Mouse (Mus musculus): ENCODE measurements around the gene Pip4k2c. TPM values are rescaled to one million over a fixed set of nuclear protein-coding genes. Genes with fewer than 3 reads are reported as not detected.
A peak's percentile ranks its signal among the peaks of the same experiment; 100 is the strongest.

Gene Pip4k2c
- polyA plus RNA-seq, 1 experiment from 2014 or later, result 22.9 TPM

DNA sequence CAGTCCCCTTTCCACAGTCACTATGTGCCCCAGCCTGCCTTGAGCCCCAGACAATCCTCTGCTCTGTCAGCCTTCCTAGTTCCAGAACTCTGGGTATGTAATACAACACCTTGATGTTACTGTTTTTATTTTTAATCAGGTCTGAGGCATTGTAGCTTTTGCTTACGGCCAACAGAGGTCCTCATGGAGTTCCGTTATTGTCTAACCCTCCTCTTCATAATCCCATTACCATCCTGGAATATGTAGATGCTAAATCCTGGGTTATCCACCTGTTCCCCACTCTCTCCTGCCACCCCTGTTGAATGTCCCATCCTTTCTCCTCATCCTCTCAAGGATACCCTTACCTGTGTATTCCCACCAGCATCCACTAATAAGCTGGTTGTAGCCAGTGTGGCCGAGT, 35.2 kb downstream of the Pip4k2c start:
- Histone ChIP-seq H3K36me3 (ENCODE audit: control insufficient read depth, insufficient read depth, low read length) (no peaks in the 10 kb centered on the region), H3K4me1 (ENCODE audit: control insufficient read depth, insufficient read depth, low read length) (peaks cover 19% of the 10 kb centered on the region; the same call in 1 of the 2 replicates), H3K27ac (ENCODE audit: low read length) (no peak overlapping the region), H3K4me2 (replicated peaks; ENCODE audit: low read depth, low read length) (no peak overlapping the region), H3K9me3 (ENCODE audit: control insufficient read depth, low read depth, low read length) (no peaks in the 10 kb centered on the region), H3K9ac (replicated peaks; ENCODE audit: low read depth, low read length) (no peak overlapping the region), H3K4me3 (ENCODE audit: low read depth, low read length) (no peak overlapping the region), H3K27me3 (ENCODE audit: control insufficient read depth, insufficient read depth, low read length) (peaks cover 22% of the 10 kb centered on the region)
- no peak for ATAC-seq (ENCODE audit: insufficient number of reproducible peaks, insufficient read depth, low FRiP score, low read depth)
- WGBS, result 39% methylated on average over 3 of the region's 3 CpGs

DNA sequence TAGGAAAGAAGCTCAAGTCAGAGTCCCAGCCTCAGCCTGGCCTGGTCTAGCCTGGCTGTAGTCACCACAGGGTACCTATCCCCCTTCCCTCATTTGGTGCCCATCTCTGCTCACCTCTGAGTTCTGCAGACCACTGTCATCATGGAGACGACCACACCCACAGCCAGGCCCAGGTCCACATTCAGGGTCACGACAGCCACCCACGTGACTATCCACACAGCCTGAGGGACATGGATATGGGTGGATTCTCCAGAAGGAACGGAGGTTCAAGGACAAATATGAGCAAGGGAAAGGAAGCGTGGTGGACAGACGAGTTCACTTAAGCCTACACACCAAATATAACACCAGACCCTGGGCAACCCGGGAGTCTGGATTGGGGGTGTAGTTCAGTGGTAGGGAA, 37.2 kb downstream of the Pip4k2c start:
- Histone ChIP-seq H3K27me3 (ENCODE audit: control insufficient read depth, insufficient read depth, low read length) (peaks cover 26% of the 10 kb centered on the region), H3K9me3 (ENCODE audit: control insufficient read depth, low read depth, low read length) (no peaks in the 10 kb centered on the region), H3K36me3 (ENCODE audit: control insufficient read depth, insufficient read depth, low read length) (no peaks in the 10 kb centered on the region), H3K4me3 (ENCODE audit: low read depth, low read length) (no peak overlapping the region), H3K4me1 (ENCODE audit: control insufficient read depth, insufficient read depth, low read length) (peaks cover 21% of the 10 kb centered on the region), H3K9ac (replicated peaks; ENCODE audit: low read depth, low read length) (no peak overlapping the region), H3K27ac (ENCODE audit: low read length) (no peak overlapping the region), H3K4me2 (replicated peaks; ENCODE audit: low read depth, low read length) (no peak overlapping the region)
- ATAC-seq (ENCODE audit: insufficient number of reproducible peaks, insufficient read depth, low FRiP score, low read depth), result no peak
- 84% methylated on average over 7 of the region's 7 CpGs for WGBS

DNA sequence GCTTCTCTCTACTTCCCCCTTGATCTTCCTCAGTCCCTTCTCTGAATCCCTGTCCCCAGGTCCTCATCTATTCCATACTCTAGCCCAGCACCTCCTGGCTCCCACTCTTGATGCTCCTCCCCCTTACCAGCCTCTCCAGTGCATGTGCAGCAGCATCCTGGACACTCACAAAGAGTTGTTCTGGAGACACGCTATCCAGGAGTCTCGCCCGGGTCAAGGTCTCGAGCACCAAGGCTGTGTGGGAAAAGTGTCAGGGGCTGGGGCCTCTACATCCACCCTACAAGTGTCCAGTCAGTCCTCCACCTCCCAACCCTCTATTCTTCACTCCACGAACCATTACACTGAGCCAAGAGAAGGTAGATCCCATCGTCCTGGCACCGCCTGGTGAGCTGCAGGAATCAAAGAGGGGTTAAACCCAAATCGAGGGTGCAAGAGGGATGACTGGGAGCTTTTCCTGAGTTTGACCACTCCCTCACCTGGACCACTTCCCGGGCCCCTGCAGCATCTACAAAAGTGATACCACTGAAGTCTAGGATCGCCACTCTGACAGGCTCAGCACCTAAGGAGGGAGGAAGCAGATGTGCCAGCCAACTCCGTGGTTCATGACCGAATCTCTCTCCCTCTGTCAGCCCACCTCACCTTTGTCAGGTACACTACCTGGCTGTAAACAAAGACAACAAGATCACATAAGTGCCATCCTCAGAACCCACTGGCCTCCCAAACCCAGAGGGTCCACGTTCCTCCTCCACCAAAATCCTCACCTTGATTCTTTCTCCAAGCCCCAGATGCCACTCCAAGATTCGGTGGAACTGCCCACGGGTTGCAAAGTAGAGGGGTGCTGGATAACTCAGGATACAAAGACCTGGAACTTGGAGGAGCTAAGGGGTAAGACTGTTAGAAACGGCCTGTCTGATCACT, 38.0 kb downstream of the Pip4k2c start:
- Histone ChIP-seq H3K9ac (replicated peaks; ENCODE audit: low read depth, low read length) (no peak overlapping the region), H3K4me3 (ENCODE audit: low read depth, low read length) (no peak overlapping the region), H3K27me3 (ENCODE audit: control insufficient read depth, insufficient read depth, low read length) (peaks cover 23% of the 10 kb centered on the region), H3K9me3 (ENCODE audit: control insufficient read depth, low read depth, low read length) (no peaks in the 10 kb centered on the region), H3K4me2 (replicated peaks; ENCODE audit: low read depth, low read length) (no peak overlapping the region), H3K27ac (ENCODE audit: low read length) (no peak overlapping the region), H3K36me3 (ENCODE audit: control insufficient read depth, insufficient read depth, low read length) (no peaks in the 10 kb centered on the region), H3K4me1 (ENCODE audit: control insufficient read depth, insufficient read depth, low read length) (peaks cover 17% of the 10 kb centered on the region)
- ATAC-seq (ENCODE audit: insufficient number of reproducible peaks, insufficient read depth, low FRiP score, low read depth), result no peak
- WGBS, result 86% methylated on average over 16 of the region's 16 CpGs

DNA sequence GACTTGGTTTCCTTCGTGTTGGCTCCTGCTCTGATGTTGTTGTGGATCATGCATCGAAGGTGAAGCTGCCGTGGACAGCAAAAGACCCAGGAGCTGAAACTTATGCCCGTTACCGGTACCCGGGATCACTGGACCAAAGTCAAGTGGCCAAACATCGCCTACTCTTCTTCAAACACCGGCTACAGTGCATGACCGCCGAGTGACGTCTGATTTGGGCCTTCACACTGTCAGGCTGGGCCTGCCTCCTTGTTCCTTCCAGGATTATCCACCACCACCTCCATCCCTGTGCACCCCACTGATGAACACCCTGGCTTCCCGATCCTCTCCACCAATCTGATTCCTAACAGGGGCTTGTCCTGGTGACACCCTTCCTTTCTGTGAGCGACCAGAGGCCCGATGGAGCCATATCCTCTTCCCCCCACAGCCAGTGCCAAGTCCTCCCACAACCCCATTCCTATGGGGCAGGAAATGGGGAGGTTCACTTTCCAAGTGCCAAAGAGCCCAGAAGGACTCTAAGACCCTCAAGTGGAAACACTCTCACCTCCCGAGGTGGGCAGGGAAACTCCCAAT, 39.7 kb downstream of the Pip4k2c start:
- Histone ChIP-seq H3K36me3 (ENCODE audit: control insufficient read depth, insufficient read depth, low read length) (no peaks in the 10 kb centered on the region), H3K9me3 (ENCODE audit: control insufficient read depth, low read depth, low read length) (no peaks in the 10 kb centered on the region), H3K4me1 (ENCODE audit: control insufficient read depth, insufficient read depth, low read length) (peaks cover 9% of the 10 kb centered on the region), H3K27ac (ENCODE audit: low read length) (no peak overlapping the region), H3K27me3 (ENCODE audit: control insufficient read depth, insufficient read depth, low read length) (peaks cover 32% of the 10 kb centered on the region), H3K4me2 (replicated peaks; ENCODE audit: low read depth, low read length) (no peak overlapping the region), H3K4me3 (ENCODE audit: low read depth, low read length) (no peak overlapping the region), H3K9ac (replicated peaks; ENCODE audit: low read depth, low read length) (no peak overlapping the region)
- WGBS, result 84% methylated on average over 15 of the region's 15 CpGs
- ATAC-seq (ENCODE audit: insufficient number of reproducible peaks, insufficient read depth, low FRiP score, low read depth), result no peak

DNA sequence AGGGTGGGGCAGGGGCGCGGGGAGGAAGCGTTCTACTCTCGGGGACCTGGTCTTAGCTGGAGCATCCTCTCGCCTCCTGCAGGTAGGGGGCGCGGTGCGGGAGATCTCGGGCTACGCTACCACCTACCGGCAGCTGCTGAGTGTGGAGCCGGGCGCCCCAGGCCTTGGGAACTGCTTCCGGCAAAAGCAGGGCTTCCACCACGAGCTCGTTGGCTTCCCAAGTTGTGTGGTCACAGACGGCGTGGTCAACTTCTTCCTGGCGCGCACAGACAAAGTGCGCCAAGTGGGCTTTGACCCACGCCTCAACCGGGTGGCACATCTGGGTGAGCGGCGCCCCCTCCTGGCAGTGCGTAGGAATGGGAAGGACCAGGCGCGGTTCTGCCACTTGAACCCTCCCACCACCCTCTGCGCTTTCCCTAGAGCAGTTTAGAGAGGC, 40.5 kb downstream of the Pip4k2c start:
- Histone ChIP-seq H3K9ac (replicated peaks; ENCODE audit: low read depth, low read length) (no peak overlapping the region), H3K4me2 (replicated peaks; ENCODE audit: low read depth, low read length) (peak overlapping the region; percentile 67), H3K27ac (ENCODE audit: low read length) (no peak overlapping the region), H3K27me3 (ENCODE audit: control insufficient read depth, insufficient read depth, low read length) (peaks cover 38% of the 10 kb centered on the region), H3K9me3 (ENCODE audit: control insufficient read depth, low read depth, low read length) (no peaks in the 10 kb centered on the region), H3K4me1 (ENCODE audit: control insufficient read depth, insufficient read depth, low read length) (peaks cover 9% of the 10 kb centered on the region), H3K36me3 (ENCODE audit: control insufficient read depth, insufficient read depth, low read length) (no peaks in the 10 kb centered on the region), H3K4me3 (ENCODE audit: low read depth, low read length) (peak overlapping the region; percentile 27)
- WGBS, result under 1% methylated on average over 29 of the region's 29 CpGs
- peak; percentile 70 for ATAC-seq (ENCODE audit: insufficient number of reproducible peaks, insufficient read depth, low FRiP score, low read depth)

DNA sequence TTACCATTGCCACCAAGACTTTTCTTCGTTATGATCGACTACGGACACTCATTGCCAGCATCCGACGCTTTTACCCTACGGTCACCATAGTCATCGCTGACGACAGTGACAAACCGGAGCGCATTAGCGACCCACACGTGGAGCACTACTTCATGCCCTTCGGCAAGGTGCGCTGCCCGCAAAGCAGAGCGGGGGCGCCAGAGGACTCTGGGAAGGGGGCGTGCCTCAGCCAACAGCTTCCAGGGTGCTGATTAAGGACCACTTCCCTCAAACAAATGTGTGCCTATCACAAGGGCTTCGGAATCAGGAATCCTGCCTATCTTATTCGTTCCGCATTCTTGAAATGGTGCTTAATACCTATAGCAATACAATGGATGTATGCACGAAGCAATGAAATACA, 41.4 kb downstream of the Pip4k2c start:
- 3% methylated on average over 22 of the region's 22 CpGs for WGBS
- Histone ChIP-seq H3K27me3 (ENCODE audit: control insufficient read depth, insufficient read depth, low read length) (peaks cover 38% of the 10 kb centered on the region), H3K4me1 (ENCODE audit: control insufficient read depth, insufficient read depth, low read length) (peaks cover 9% of the 10 kb centered on the region), H3K9ac (replicated peaks; ENCODE audit: low read depth, low read length) (no peak overlapping the region), H3K36me3 (ENCODE audit: control insufficient read depth, insufficient read depth, low read length) (no peaks in the 10 kb centered on the region), H3K27ac (ENCODE audit: low read length) (no peak overlapping the region), H3K4me2 (replicated peaks; ENCODE audit: low read depth, low read length) (peak overlapping the region; percentile 67), H3K9me3 (ENCODE audit: control insufficient read depth, low read depth, low read length) (no peaks in the 10 kb centered on the region), H3K4me3 (ENCODE audit: low read depth, low read length) (peak overlapping the region; percentile 27; the same call in 1 of the 2 replicates)
- ATAC-seq (ENCODE audit: insufficient number of reproducible peaks, insufficient read depth, low FRiP score, low read depth), result no peak

DNA sequence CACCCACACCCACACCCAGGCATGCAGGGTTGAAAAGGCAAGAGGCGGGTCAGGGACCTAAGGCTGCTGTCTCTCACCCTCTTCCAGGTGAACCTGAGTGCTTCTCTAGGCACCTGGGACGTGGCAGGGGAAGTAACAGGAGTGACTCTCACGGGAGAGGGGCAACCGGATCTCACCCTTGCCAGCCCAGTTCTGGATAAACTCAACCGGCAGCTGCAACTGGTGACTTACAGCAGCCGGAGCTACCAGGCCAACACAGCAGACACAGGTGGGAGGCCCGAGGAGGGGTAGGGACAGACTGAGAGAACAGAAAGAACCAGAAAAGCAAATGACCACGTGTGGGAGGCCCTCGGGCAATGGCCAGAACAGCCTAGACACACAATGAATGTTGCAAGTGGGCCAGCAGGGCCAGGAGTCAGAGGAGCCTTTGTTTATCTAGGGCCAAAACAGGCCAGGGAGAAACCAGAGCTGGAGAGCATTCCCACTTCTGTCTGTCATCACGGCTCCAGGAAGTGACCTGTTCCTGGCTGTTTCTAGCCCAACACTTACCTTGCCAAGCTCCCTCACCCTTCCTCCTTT, 43.7 kb downstream of the Pip4k2c start:
- Histone ChIP-seq H3K9ac (replicated peaks; ENCODE audit: low read depth, low read length) (no peak overlapping the region), H3K4me2 (replicated peaks; ENCODE audit: low read depth, low read length) (peak overlapping the region; percentile 100; the same call in 1 of the 2 replicates), H3K27ac (ENCODE audit: low read length) (peak overlapping the region; percentile 27; the same call in 1 of the 2 replicates), H3K36me3 (ENCODE audit: control insufficient read depth, insufficient read depth, low read length) (no peaks in the 10 kb centered on the region), H3K4me1 (ENCODE audit: control insufficient read depth, insufficient read depth, low read length) (peaks cover 9% of the 10 kb centered on the region), H3K9me3 (ENCODE audit: control insufficient read depth, low read depth, low read length) (no peaks in the 10 kb centered on the region), H3K27me3 (ENCODE audit: control insufficient read depth, insufficient read depth, low read length) (peaks cover 38% of the 10 kb centered on the region), H3K4me3 (ENCODE audit: low read depth, low read length) (no peak overlapping the region)
- 31% methylated on average over 10 of the region's 10 CpGs for WGBS
- no peak for ATAC-seq (ENCODE audit: insufficient number of reproducible peaks, insufficient read depth, low FRiP score, low read depth)

DNA sequence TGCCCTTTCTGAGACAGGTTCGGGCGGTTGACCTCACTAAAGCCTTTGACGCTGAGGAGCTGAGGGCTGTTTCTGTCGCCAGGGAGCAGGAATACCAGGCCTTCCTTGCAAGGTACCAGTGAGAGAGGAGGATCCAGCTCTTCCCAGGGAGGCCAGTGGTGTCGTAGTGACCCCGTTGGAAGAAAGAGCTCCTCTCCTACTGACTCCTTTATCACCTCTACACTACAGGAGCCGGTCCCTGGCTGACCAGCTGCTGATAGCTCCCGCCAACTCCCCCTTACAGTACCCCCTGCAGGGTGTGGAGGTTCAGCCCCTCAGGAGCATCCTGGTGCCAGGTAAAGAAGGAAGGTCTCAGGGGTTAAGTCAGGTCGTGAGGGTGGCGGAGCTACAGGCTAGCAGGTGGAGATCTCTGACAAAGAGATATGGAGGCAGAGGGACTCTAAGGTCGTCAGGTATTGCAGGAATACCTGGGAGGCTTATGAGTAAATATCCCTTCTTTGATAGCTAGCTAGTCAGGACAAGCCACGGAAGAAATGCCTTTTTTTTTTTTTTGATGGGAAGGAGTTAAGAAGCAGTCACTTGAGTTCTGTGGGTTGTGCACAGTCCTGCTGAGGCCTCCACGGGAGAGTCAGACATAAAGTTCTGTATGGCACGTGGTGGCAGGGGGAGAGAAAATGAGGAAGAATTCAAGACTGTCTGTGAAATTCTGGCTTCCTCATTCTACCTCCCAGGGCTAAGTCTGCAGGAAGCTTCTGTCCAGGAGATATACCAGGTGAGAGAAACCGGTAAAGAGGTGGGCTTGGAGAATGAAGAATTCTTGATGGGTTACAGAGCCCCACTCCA, 44.4 kb downstream of the Pip4k2c start:
- 22% methylated on average over 15 of the region's 15 CpGs for WGBS
- ATAC-seq (ENCODE audit: insufficient number of reproducible peaks, insufficient read depth, low FRiP score, low read depth), result no peak
- H3K4me2 ChIP-seq (replicated peaks; ENCODE audit: low read depth, low read length), result peak overlapping the region; percentile 100
- no peaks in the 10 kb centered on the region for H3K36me3 ChIP-seq (ENCODE audit: control insufficient read depth, insufficient read depth, low read length)
- H3K4me1 ChIP-seq (ENCODE audit: control insufficient read depth, insufficient read depth, low read length), result peaks cover 9% of the 10 kb centered on the region
- H3K4me3 ChIP-seq (ENCODE audit: low read depth, low read length), result peak overlapping the region; percentile 67
- H3K27ac ChIP-seq (ENCODE audit: low read length), result peak overlapping the region; percentile 27; the same call in 1 of the 2 replicates
- H3K27me3 ChIP-seq (ENCODE audit: control insufficient read depth, insufficient read depth, low read length), result peaks cover 38% of the 10 kb centered on the region
- H3K9me3 ChIP-seq (ENCODE audit: control insufficient read depth, low read depth, low read length), result no peaks in the 10 kb centered on the region
- H3K9ac ChIP-seq (replicated peaks; ENCODE audit: low read depth, low read length), result 0 out of 2 replicates have a peak overlapping the region, but pooled peaks have one; percentile 2
